Mouse (Mus musculus) bone marrow macrophage, adult 2 months (primary cell): ENCODE measurements around the gene Lum.

Source experiments
- CTCF ChIP-seq: IDR thresholded peaks from 2 replicates; pipeline ENCODE4 v1.5.1; 2012; ENCODE audit warnings: low read depth, mild to moderate bottlenecking, low read length, moderate library complexity
- POLR2A ChIP-seq: IDR thresholded peaks from 2 replicates; pipeline ENCODE4 v1.6.1; 2012; ENCODE audit warnings: mild to moderate bottlenecking, low read depth, low read length, borderline replicate concordance

- no peak for TF ChIP-seq CTCF
- no peak for TF ChIP-seq POLR2A
Measured at GRCm38 (mm10) chr10:97582543-97583231, 17.8 kb downstream of the Lum start.
